Mouse (Mus musculus) lung, embryonic 15.5 days (tissue): ENCODE data around the gene Jph3. TPM values are rescaled to one million over a fixed set of nuclear protein-coding genes. Genes with fewer than 3 reads are reported as not detected.

ENCODE experiments used
- polyA plus RNA-seq: library from polyadenylated mRNA; unstranded; fragments of >200 nt; fragmentation: Nextera tagmentation; extraction: Ambion mirVana; gene quantifications from 2 replicates; pipeline ENCODE4 v1.2.1, GENCODE M21; 2015

Jph3 gene
- polyA plus RNA-seq, 1 experiment from 2014 or later = 0.86 TPM

Other genes with a start within 250 kb of the Jph3 start
- gene 1700018B08Rik, start 185.3 kb upstream of the Jph3 start, polyA plus RNA-seq = not detected in 2 replicates
- 15.9 and 17.3 TPM in 2 replicates for gene Fbxo31, start 150.8 kb upstream of the Jph3 start, polyA plus RNA-seq
- 199 and 200 TPM in 2 replicates for gene Map1lc3b, start 139.3 kb upstream of the Jph3 start, polyA plus RNA-seq
- gene Zcchc14, start 76.7 kb upstream of the Jph3 start, polyA plus RNA-seq = 13.5 and 14.2 TPM in 2 replicates
- gene Klhdc4, start 99.9 kb downstream of the Jph3 start, polyA plus RNA-seq = 39.4 and 41.8 TPM in 2 replicates
- gene Slc7a5, start 178.1 kb downstream of the Jph3 start, polyA plus RNA-seq = 14.8 and 15.5 TPM in 2 replicates
- not detected in 2 replicates for gene Car5a, start 215.3 kb downstream of the Jph3 start, polyA plus RNA-seq
- 40.2 and 50.4 TPM in 2 replicates for gene Banp, start 220.1 kb downstream of the Jph3 start, polyA plus RNA-seq